Mouse (Mus musculus) liver, adult 2 months (tissue): ENCODE measurements at regions not wholly inside any gene's neighbourhood (a gene's known extent, or its start where the extent isn't known, plus 50 kb on each side); places are given as distances from the start of the nearest gene placed in this dataset.
A peak's percentile ranks its signal among the peaks of the same experiment; 100 is the strongest.

ENCODE experiments used
- DNase-seq: peaks from one replicate; pipeline ENCODE4 v3.0.0-alpha.2; 2011; ENCODE audit warnings: low read depth, low spot score; ENCODE audit errors: extremely low read depth
- H3K27ac ChIP-seq: fragments of 200-500 bp; replicated peaks from 2 replicates; pipeline ENCODE4 v1.5.1; 2012; ENCODE audit warnings: low read depth, mild to moderate bottlenecking, control low read depth, inconsistent platforms, low read length; ENCODE audit not compliant: insufficient read depth
- H3K27me3 ChIP-seq: fragments of 200-500 bp; 2 replicates; pipeline ENCODE4 v1.6.1; 2012; ENCODE audit warnings: mild to moderate bottlenecking, moderate library complexity, low read length, inconsistent platforms; ENCODE audit not compliant: control insufficient read depth, insufficient read depth
- H3K36me3 ChIP-seq: fragments of 200-500 bp; 2 replicates; pipeline ENCODE4 v1.6.1; 2012; ENCODE audit warnings: low read length, inconsistent platforms; ENCODE audit not compliant: control insufficient read depth, insufficient read depth
- H3K4me1 ChIP-seq: fragments of 200-500 bp; 2 replicates; pipeline ENCODE4 v1.6.1; 2011; ENCODE audit warnings: low read length; ENCODE audit not compliant: control insufficient read depth, insufficient read depth
- H3K4me3 ChIP-seq: fragments of 200-500 bp; 2 replicates; pipeline ENCODE4 v1.5.1; 2011; ENCODE audit warnings: low read depth, mild to moderate bottlenecking, control low read depth, low read length, moderate library complexity; ENCODE audit not compliant: insufficient read depth
- H3K79me2 ChIP-seq: fragments of 200-500 bp; 2 replicates; pipeline ENCODE4 v1.6.1; 2012; ENCODE audit warnings: inconsistent platforms, mild to moderate bottlenecking, low read length, moderate library complexity; ENCODE audit not compliant: control insufficient read depth, insufficient read depth
- H3K9ac ChIP-seq: fragments of 200-500 bp; 2 replicates; pipeline ENCODE4 v1.6.1; 2012; ENCODE audit warnings: low read depth, mild to moderate bottlenecking, control low read depth, inconsistent platforms, low read length
- CTCF ChIP-seq: fragments of 200-500 bp; IDR thresholded peaks from 2 replicates; pipeline ENCODE4 v1.5.1; 2011; ENCODE audit warnings: low read depth, low read length, control low read depth
- POLR2A ChIP-seq: fragments of 200-500 bp; IDR thresholded peaks from 2 replicates; pipeline ENCODE4 v1.6.1; 2011; ENCODE audit warnings: low read length, control low read depth; ENCODE audit not compliant: insufficient read depth; ENCODE audit errors: extremely low read depth
- WGBS: fragments of 180-500 bp; shearing (Covaris S2); methylation state at CpG from one replicate; pipeline ENCODE4 v1.1.7; 2018; 5-methylcytosine and 5-hydroxymethylcytosine counted together

DNA sequence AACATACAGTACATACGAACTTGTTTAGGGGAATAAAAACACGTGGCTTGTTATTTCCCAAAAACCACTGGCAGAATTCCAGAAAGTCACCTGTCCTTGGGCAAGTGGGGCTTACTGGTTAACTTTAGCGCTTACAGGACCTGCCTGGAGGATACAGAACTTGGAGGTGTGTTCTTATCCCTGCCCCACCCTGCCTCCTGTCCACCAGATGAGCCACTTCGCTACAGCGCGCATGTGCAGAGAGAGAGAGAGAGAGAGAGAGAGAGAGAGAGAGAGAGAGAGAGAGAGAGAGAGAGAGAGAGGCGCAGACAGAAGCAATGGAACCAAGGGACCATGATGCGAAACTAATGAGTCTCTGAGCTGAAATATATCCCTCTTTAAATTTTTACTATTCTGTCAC lies 214.7 kb upstream of the Pkdcc start:
- no peak for DNase-seq
- TF ChIP-seq CTCF: no peak
- no peak for TF ChIP-seq POLR2A
- Histone ChIP-seq H3K79me2 (no peaks in the 10 kb centered on the region), H3K4me1 (no peaks in the 10 kb centered on the region), H3K27ac (no peak overlapping the region), H3K36me3 (no peaks in the 10 kb centered on the region), H3K27me3 (no peaks in the 10 kb centered on the region), H3K9ac (no peak overlapping the region), H3K4me3 (no peak overlapping the region)
- WGBS: 63% methylated on average over 8 of the region's 8 CpGs

DNA sequence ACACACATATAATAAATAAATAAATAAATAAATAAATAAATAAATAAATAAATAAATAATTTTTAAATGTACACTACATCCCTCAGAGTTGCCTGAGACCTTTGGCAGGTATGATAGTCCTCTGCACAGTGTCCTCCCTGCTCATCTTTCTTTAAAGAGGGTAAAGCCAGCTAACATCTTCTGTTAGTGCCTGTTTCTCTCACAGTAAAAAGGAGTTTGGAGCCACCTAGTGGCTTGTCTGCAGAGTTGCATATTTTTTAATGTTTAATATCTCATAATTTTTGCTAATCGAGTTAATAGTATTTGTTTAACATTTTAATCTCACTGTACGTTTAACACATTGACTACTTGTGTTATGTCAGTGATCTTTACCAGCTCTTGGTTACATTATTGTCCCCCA lies 213.5 kb upstream of the Pkdcc start:
- no peak overlapping the region for H3K4me3 ChIP-seq
- DNase-seq: peak; percentile 9
- 0% methylated on average over 2 of the region's 2 CpGs for WGBS
- no peak overlapping the region for H3K9ac ChIP-seq
- TF ChIP-seq CTCF: peak; percentile 23; the same call in 1 of the 2 replicates
- no peak for TF ChIP-seq POLR2A
- no peaks in the 10 kb centered on the region for H3K79me2 ChIP-seq
- no peaks in the 10 kb centered on the region for H3K36me3 ChIP-seq
- no peaks in the 10 kb centered on the region for H3K4me1 ChIP-seq
- no peak overlapping the region for H3K27ac ChIP-seq
- no peaks in the 10 kb centered on the region for H3K27me3 ChIP-seq

DNA sequence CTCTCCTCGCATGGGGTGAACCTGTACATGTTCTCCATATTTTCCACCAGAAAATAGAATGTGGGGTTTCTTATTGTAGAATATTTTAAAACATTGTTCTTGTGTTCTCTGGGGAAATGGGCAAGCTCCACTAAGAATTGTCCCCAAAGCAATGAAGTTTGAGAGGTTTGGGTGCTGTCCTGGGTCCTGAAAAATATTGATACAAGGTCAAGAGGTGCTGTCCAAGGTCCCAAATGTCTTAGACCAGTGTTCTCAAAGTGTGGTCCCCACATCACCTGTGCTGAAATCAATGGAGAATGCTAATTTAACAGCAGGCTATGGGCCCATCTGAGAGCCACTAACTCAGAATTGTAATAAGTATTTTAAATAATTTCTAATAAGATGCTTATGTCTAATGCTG lies 204.2 kb upstream of the Pkdcc start:
- Histone ChIP-seq H3K4me1 (no peaks in the 10 kb centered on the region), H3K9ac (no peak overlapping the region), H3K4me3 (no peak overlapping the region), H3K79me2 (no peaks in the 10 kb centered on the region), H3K36me3 (no peaks in the 10 kb centered on the region), H3K27me3 (peaks cover 3% of the 10 kb centered on the region; the same call in 1 of the 2 replicates), H3K27ac (no peak overlapping the region)
- DNase-seq: no peak
- TF ChIP-seq CTCF: no peak
- TF ChIP-seq POLR2A: no peak
- WGBS: 76% methylated on average over 1 of the region's 1 CpGs

DNA sequence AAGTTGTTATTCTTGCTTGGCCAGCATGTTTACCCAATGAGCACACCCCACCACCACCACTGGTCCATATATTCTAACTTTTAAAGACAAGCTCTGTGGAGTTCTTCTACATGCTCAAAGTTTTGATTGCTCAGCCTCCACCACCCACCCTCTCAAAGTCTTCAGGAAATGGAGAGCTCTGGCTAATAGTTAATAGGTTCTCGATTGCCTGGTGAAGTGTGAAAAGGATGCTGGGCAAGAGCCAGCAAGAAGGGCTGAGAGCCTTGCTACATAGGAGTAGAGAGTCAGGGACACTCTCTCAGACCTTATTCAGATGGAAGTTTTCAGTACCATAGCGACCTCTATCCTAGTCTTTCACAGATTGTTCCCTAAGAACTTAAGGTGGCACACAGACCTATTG lies 199.4 kb upstream of the Pkdcc start:
- peaks cover 3% of the 10 kb centered on the region; the same call in 1 of the 2 replicates for H3K27me3 ChIP-seq
- WGBS: 39% methylated on average over 2 of the region's 2 CpGs
- no peak overlapping the region for H3K27ac ChIP-seq
- no peak overlapping the region for H3K4me3 ChIP-seq
- DNase-seq: no peak
- no peak overlapping the region for H3K9ac ChIP-seq
- H3K79me2 ChIP-seq: no peaks in the 10 kb centered on the region
- no peak for TF ChIP-seq CTCF
- no peak for TF ChIP-seq POLR2A
- H3K36me3 ChIP-seq: no peaks in the 10 kb centered on the region
- H3K4me1 ChIP-seq: no peaks in the 10 kb centered on the region

DNA sequence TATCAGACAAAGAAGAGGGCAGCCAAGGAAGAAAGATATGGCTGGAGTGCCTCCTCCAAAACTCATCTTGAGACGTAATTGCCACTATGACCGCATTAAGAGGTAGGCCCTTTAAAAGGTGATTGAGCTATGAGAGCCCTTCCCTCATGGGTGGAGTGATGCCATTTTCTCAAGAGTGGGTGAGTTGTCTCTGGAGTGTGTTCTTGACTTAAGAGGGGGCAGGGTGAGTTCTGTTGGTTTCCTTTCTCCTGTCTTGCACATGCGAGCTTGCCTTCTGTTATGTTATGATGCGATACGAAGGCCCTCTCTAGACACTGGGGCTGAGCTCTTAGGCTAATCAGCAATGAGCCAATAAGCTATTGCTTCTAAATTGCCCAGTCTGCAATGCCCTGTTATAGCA lies 198.2 kb upstream of the Pkdcc start:
- 92% methylated on average over 5 of the region's 5 CpGs for WGBS

DNA sequence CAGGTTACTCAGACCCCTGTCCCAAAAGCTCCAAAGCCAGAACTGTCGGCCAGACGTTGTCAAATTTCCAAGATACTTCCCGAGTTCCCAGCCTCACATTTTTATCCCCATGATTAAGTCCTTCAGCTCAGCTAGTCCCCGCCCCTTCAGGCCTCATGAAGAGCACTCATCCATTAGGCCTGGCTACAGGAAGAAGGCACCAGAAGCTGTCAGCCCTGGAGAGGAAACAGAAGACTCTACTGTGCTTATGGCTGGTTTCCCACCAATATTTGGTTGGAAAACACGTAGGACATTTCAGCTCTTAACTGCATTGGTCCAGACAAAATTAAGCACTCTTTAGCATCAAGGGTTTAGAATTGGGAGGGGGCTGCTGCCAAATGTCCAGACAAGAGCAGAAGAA lies 195.8 kb upstream of the Pkdcc start:
- Histone ChIP-seq H3K4me1 (no peaks in the 10 kb centered on the region), H3K4me3 (no peak overlapping the region), H3K79me2 (no peaks in the 10 kb centered on the region), H3K27me3 (peaks cover 3% of the 10 kb centered on the region; the same call in 1 of the 2 replicates), H3K27ac (no peak overlapping the region), H3K36me3 (no peaks in the 10 kb centered on the region), H3K9ac (no peak overlapping the region)
- 68% methylated on average over 5 of the region's 5 CpGs for WGBS
- no peak for DNase-seq
- TF ChIP-seq CTCF (no peak), POLR2A (no peak)

More for the DNA sequence above, 198.2 kb upstream of the Pkdcc start:
- no peaks in the 10 kb centered on the region for H3K36me3 ChIP-seq
- no peaks in the 10 kb centered on the region for H3K79me2 ChIP-seq
- H3K4me1 ChIP-seq: no peaks in the 10 kb centered on the region
- H3K27me3 ChIP-seq: peaks cover 3% of the 10 kb centered on the region; the same call in 1 of the 2 replicates
- DNase-seq: no peak
- no peak for TF ChIP-seq POLR2A
- H3K4me3 ChIP-seq: no peak overlapping the region
- H3K9ac ChIP-seq: no peak overlapping the region
- H3K27ac ChIP-seq: no peak overlapping the region
